Mouse (Mus musculus) testis, postnatal 14 days (tissue): ENCODE data around the gene Dnmbp.

Experiments used
- DNase-seq: peaks from one replicate; pipeline ENCODE4 v3.0.0; 2021; ENCODE audit warnings: low spot score

Dnmbp gene

GRCm38 (mm10) chr19:43912775-43913486, 27.1 kb downstream of the Dnmbp start:
- DNase-seq = no peak

- no peak for DNase-seq
These were observed 33.5 kb downstream of the Dnmbp start for GRCm38 (mm10) chr19:43906492-43906891.

- DNase-seq = no peak
These were observed 34.0 kb downstream of the Dnmbp start for GRCm38 (mm10) chr19:43905985-43906384.

- no peak for DNase-seq
These were observed 34.9 kb downstream of the Dnmbp start for GRCm38 (mm10) chr19:43905136-43905535.

GRCm38 (mm10) chr19:43904327-43904726, 35.7 kb downstream of the Dnmbp start:
- DNase-seq = no peak

GRCm38 (mm10) chr19:43902887-43903286, 37.1 kb downstream of the Dnmbp start:
- no peak for DNase-seq

- no peak for DNase-seq
These were observed 39.3 kb downstream of the Dnmbp start for GRCm38 (mm10) chr19:43900690-43901089.

GRCm38 (mm10) chr19:43898547-43898946, 41.4 kb downstream of the Dnmbp start:
- DNase-seq = no peak

GRCm38 (mm10) chr19:43896441-43896840, 43.5 kb downstream of the Dnmbp start:
- no peak for DNase-seq

- no peak for DNase-seq
These were observed 44.0 kb downstream of the Dnmbp start for GRCm38 (mm10) chr19:43895951-43896350.

- DNase-seq = no peak
These were observed 45.2 kb downstream of the Dnmbp start for GRCm38 (mm10) chr19:43894821-43895220.

- DNase-seq = no peak
These were observed 45.9 kb downstream of the Dnmbp start for GRCm38 (mm10) chr19:43894070-43894469.

- DNase-seq = peak; percentile 34
These were observed 49.5 kb downstream of the Dnmbp start for GRCm38 (mm10) chr19:43890487-43890886.

- DNase-seq = no peak
These were observed 52.3 kb downstream of the Dnmbp start for GRCm38 (mm10) chr19:43887725-43888124.

- DNase-seq = no peak
These were observed 52.7 kb downstream of the Dnmbp start for GRCm38 (mm10) chr19:43887242-43887641.

- peak; percentile 67 for DNase-seq
These were observed 53.5 kb downstream of the Dnmbp start for GRCm38 (mm10) chr19:43886371-43887099.

GRCm38 (mm10) chr19:43884668-43885498, 55.1 kb downstream of the Dnmbp start:
- DNase-seq = no peak

- DNase-seq = no peak
These were observed 57.0 kb downstream of the Dnmbp start for GRCm38 (mm10) chr19:43882895-43883573.

GRCm38 (mm10) chr19:43881615-43882014, 58.4 kb downstream of the Dnmbp start:
- no peak for DNase-seq

GRCm38 (mm10) chr19:43880420-43880819, 59.6 kb downstream of the Dnmbp start:
- DNase-seq = no peak

GRCm38 (mm10) chr19:43879401-43880212, 60.4 kb downstream of the Dnmbp start:
- DNase-seq = peak; percentile 70
